Mouse (Mus musculus) heart, embryonic 12.5 days (tissue): ENCODE data around the gene Rubcnl. TPM values are rescaled to one million over a fixed set of nuclear protein-coding genes. Genes with fewer than 3 reads are reported as not detected.

Experiments used
- ATAC-seq: fragments of 200-750 bp; cut with Nextera tagmentation; 2 replicates; pipeline ENCODE4 v1.8.0; 2017; ENCODE audit warnings: moderate TSS enrichment, moderate library complexity; ENCODE audit not compliant: insufficient number of reproducible peaks, low FRiP score
- H3K27ac ChIP-seq: fragments of 300-500 bp; sonication (generic); 2 replicates; pipeline ENCODE4 v1.5.1; 2016; ENCODE audit warnings: mild to moderate bottlenecking, moderate library complexity; ENCODE audit not compliant: poor library complexity, severe bottlenecking
- H3K27me3 ChIP-seq: fragments of 300-500 bp; sonication (generic); replicated peaks from 2 replicates; pipeline ENCODE4 v1.6.1; 2016; ENCODE audit warnings: mild to moderate bottlenecking, moderate library complexity
- H3K36me3 ChIP-seq: fragments of 300-500 bp; sonication (generic); 2 replicates; pipeline ENCODE4 v1.6.1; 2016; ENCODE audit warnings: mild to moderate bottlenecking, moderate library complexity
- H3K4me1 ChIP-seq: fragments of 300-500 bp; sonication (generic); replicated peaks from 2 replicates; pipeline ENCODE4 v1.6.1; 2016; ENCODE audit warnings: mild to moderate bottlenecking
- H3K4me2 ChIP-seq: fragments of 300-500 bp; sonication (generic); 2 replicates; pipeline ENCODE4 v1.6.1; 2016; ENCODE audit warnings: mild to moderate bottlenecking, moderate library complexity
- H3K4me3 ChIP-seq: fragments of 300-500 bp; sonication (generic); 2 replicates; pipeline ENCODE4 v1.5.1; 2016; ENCODE audit warnings: mild to moderate bottlenecking
- H3K9ac ChIP-seq: fragments of 300-500 bp; sonication (generic); 2 replicates; pipeline ENCODE4 v1.6.1; 2016; ENCODE audit warnings: mild to moderate bottlenecking, moderate library complexity
- H3K9me3 ChIP-seq: fragments of 300-500 bp; sonication (generic); replicated peaks from 2 replicates; pipeline ENCODE4 v1.6.1; 2016; ENCODE audit warnings: mild to moderate bottlenecking, moderate library complexity
- WGBS: fragments of 180-500 bp; shearing (Covaris S2); methylation state at CpG from one replicate; pipeline ENCODE4 v1.1.7; 2016; 5-methylcytosine and 5-hydroxymethylcytosine counted together
- polyA plus RNA-seq: library from polyadenylated mRNA; unstranded; fragments of >200 nt; fragmentation: Nextera tagmentation; extraction: Ambion mirVana; gene quantifications from 2 replicates; pipeline ENCODE4 v1.2.1, GENCODE M21; 2016

The Rubcnl gene
- polyA plus RNA-seq, 1 experiment from 2014 or later, result 1.5 TPM

DNA sequence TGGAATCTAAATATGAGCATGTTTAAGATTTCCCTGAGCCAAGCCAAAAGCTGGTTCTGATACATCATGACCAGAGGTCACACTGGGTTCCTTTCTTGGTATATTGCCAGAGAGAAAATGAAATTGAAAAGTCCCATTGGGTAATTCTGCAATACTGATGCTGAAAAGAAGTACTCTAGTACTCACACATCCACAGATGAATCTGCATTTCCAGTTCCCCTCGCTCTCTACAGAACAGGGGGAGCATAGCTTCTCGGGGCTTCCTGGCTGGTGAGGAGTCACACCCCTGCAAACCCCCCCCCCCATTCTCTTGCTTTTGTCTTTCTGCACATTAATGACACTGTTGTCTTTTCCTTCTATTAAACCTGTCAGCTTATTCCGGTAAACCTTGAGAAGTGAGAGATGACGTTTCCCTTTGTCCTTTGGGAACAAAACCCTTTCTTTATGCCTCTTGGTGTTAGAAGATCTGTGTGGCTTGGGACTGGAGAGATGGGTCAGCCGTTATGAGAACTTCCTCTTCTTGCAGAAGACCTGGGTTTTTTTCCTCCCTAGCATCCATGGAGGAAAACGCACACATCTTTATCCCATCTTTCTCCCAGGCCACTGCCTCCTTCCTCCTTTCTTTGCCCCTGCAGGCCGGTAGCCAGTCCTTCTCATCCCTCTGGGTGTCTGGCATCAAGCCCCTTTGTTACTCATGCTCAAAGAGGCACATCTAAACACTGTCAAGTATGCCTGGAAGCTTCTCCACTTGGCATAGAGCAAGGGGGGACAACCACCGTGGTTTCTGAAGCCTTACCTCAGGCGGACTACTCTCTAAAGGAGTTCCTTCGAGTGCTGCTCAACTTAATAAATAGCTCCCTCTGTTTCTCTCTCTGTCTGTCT, 59.7 kb downstream of the Rubcnl start:
- no peak overlapping the region for H3K4me2 ChIP-seq
- no peaks in the 10 kb centered on the region for H3K9me3 ChIP-seq
- no peak for ATAC-seq
- no peaks in the 10 kb centered on the region for H3K27me3 ChIP-seq
- H3K36me3 ChIP-seq, result no peaks in the 10 kb centered on the region
- WGBS, result 70% methylated on average over 10 of the region's 10 CpGs
- H3K9ac ChIP-seq, result no peak overlapping the region
- no peak overlapping the region for H3K4me3 ChIP-seq
- 0 out of 2 replicates have a peak, but pooled peaks cover 8% of the 10 kb centered on the region for H3K4me1 ChIP-seq
- H3K27ac ChIP-seq, result no peak overlapping the region

DNA sequence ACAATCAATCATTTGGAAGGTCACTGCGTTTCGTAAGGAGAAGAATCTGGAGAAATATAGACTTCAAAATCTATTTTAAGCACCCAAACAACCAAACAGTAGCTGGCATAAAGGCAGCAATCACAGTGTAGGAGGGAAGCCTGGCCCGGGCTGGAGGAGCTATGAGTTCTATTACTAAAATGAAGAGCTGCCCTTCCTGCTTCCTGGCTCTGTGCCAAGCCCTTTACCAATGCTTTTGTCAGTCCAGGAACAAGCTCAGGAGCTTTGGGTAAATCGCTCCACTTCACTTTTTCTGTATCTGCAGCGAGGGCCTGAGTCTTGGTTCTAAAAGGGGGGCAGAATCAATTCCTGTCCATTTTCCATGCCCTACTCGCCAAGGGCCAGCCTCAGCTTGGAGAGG, 62.1 kb downstream of the Rubcnl start:
- WGBS, result 75% methylated on average over 6 of the region's 6 CpGs
- no peak overlapping the region for H3K4me2 ChIP-seq
- no peaks in the 10 kb centered on the region for H3K36me3 ChIP-seq
- no peak overlapping the region for H3K27ac ChIP-seq
- H3K4me3 ChIP-seq, result no peak overlapping the region
- H3K4me1 ChIP-seq, result 0 out of 2 replicates have a peak, but pooled peaks cover 3% of the 10 kb centered on the region
- H3K9me3 ChIP-seq, result no peaks in the 10 kb centered on the region
- H3K9ac ChIP-seq, result no peak overlapping the region
- no peaks in the 10 kb centered on the region for H3K27me3 ChIP-seq
- ATAC-seq, result no peak

Other genes with a start within 250 kb of the Rubcnl start
- gene Lrch1, start 68.2 kb upstream of the Rubcnl start, polyA plus RNA-seq, result 16.2 and 16.6 TPM in 2 replicates
- not detected in 2 replicates for gene Lrrc63, start 114.9 kb downstream of the Rubcnl start, polyA plus RNA-seq
- gene Lcp1, start 115.1 kb downstream of the Rubcnl start, polyA plus RNA-seq, result 36.1 and 37.2 TPM in 2 replicates
- 0.15 and 0.87 TPM in 2 replicates for gene Cpb2, start 226.3 kb downstream of the Rubcnl start, polyA plus RNA-seq